Mouse (Mus musculus): ENCODE measurements around the gene Exoc3l. TPM values are rescaled to one million over a fixed set of nuclear protein-coding genes. Genes with fewer than 3 reads are reported as not detected.

Gene Exoc3l
- polyA plus RNA-seq, 1 experiment from 2014 or later, result 15.2 TPM

- Histone ChIP-seq H3K36me3 (peaks cover 88% of the 10 kb centered on the region), H3K9me3 (no peaks in the 10 kb centered on the region), H3K27me3 (ENCODE audit: insufficient read depth, poor library complexity, severe bottlenecking) (no peaks in the 10 kb centered on the region), H3K27ac (no peak overlapping the region), H3K4me3 (no peak overlapping the region), H3K4me1 (replicated peaks) (peaks cover 21% of the 10 kb centered on the region)
- 85% methylated on average over 15 of the region's 15 CpGs for WGBS
- no peak for DNase-seq (ENCODE audit: low spot score)
Measured at GRCm38 (mm10) chr8:105309142-105309847, 13.4 kb upstream of the Exoc3l start.

GRCm38 (mm10) chr8:105308428-105308827, 12.5 kb upstream of the Exoc3l start:
- Histone ChIP-seq H3K36me3 (peaks cover 88% of the 10 kb centered on the region), H3K27me3 (ENCODE audit: insufficient read depth, poor library complexity, severe bottlenecking) (no peaks in the 10 kb centered on the region), H3K27ac (no peak overlapping the region), H3K9me3 (no peaks in the 10 kb centered on the region), H3K4me3 (no peak overlapping the region), H3K4me1 (replicated peaks) (peaks cover 21% of the 10 kb centered on the region)
- DNase-seq (ENCODE audit: low spot score), result no peak
- WGBS, result 93% methylated on average over 10 of the region's 10 CpGs

GRCm38 (mm10) chr8:105307670-105308069, 11.8 kb upstream of the Exoc3l start:
- no peak for DNase-seq (ENCODE audit: low spot score)
- H3K4me1 ChIP-seq (replicated peaks), result peaks cover 21% of the 10 kb centered on the region
- H3K4me3 ChIP-seq, result no peak overlapping the region
- H3K9me3 ChIP-seq, result no peaks in the 10 kb centered on the region
- no peaks in the 10 kb centered on the region for H3K27me3 ChIP-seq (ENCODE audit: insufficient read depth, poor library complexity, severe bottlenecking)
- peaks cover 88% of the 10 kb centered on the region for H3K36me3 ChIP-seq
- WGBS, result 94% methylated on average over 13 of the region's 13 CpGs
- no peak overlapping the region for H3K27ac ChIP-seq

GRCm38 (mm10) chr8:105306146-105306691, 10.3 kb upstream of the Exoc3l start:
- Histone ChIP-seq H3K27me3 (ENCODE audit: insufficient read depth, poor library complexity, severe bottlenecking) (no peaks in the 10 kb centered on the region), H3K9me3 (no peaks in the 10 kb centered on the region), H3K4me1 (replicated peaks) (peaks cover 21% of the 10 kb centered on the region), H3K36me3 (peaks cover 88% of the 10 kb centered on the region), H3K27ac (peak overlapping the region; percentile 64), H3K4me3 (peak overlapping the region; percentile 38)
- DNase-seq (ENCODE audit: low spot score), result no peak
- 62% methylated on average over 5 of the region's 5 CpGs for WGBS

- Histone ChIP-seq H3K27me3 (ENCODE audit: insufficient read depth, poor library complexity, severe bottlenecking) (no peaks in the 10 kb centered on the region), H3K36me3 (peaks cover 88% of the 10 kb centered on the region), H3K4me1 (replicated peaks) (peaks cover 21% of the 10 kb centered on the region), H3K27ac (peak within 1 kb of the TSS; percentile 64), H3K4me3 (peak within 1 kb of the TSS; percentile 38), H3K9me3 (no peaks in the 10 kb centered on the region)
- WGBS, result 8% methylated on average over 29 of the region's 30 CpGs
- peak; percentile 51 for DNase-seq (ENCODE audit: low spot score)
Measured at GRCm38 (mm10) chr8:105305211-105306145, 9.6 kb upstream of the Exoc3l start, which contains the start of gene Elmo3. Elmo3 (plus strand) TSS chr8:105305601.

- no peak for DNase-seq (ENCODE audit: low spot score)
- H3K4me1 ChIP-seq (replicated peaks), result peaks cover 25% of the 10 kb centered on the region
- H3K4me3 ChIP-seq, result no peak overlapping the region
- H3K27me3 ChIP-seq (ENCODE audit: insufficient read depth, poor library complexity, severe bottlenecking), result no peaks in the 10 kb centered on the region
- 83% methylated on average over 9 of the region's 9 CpGs for WGBS
- H3K36me3 ChIP-seq, result peaks cover 88% of the 10 kb centered on the region
- H3K9me3 ChIP-seq, result no peaks in the 10 kb centered on the region
- no peak overlapping the region for H3K27ac ChIP-seq
Measured at GRCm38 (mm10) chr8:105304325-105305210, 8.7 kb upstream of the Exoc3l start.

GRCm38 (mm10) chr8:105303874-105304273, 8.0 kb upstream of the Exoc3l start:
- peaks cover 86% of the 10 kb centered on the region for H3K36me3 ChIP-seq
- no peaks in the 10 kb centered on the region for H3K27me3 ChIP-seq (ENCODE audit: insufficient read depth, poor library complexity, severe bottlenecking)
- no peak for DNase-seq (ENCODE audit: low spot score)
- peaks cover 28% of the 10 kb centered on the region for H3K4me1 ChIP-seq (replicated peaks)
- no peaks in the 10 kb centered on the region for H3K9me3 ChIP-seq
- H3K27ac ChIP-seq, result no peak overlapping the region
- H3K4me3 ChIP-seq, result no peak overlapping the region
- 91% methylated on average over 9 of the region's 9 CpGs for WGBS

- 88% methylated on average over 8 of the region's 8 CpGs for WGBS
- H3K9me3 ChIP-seq, result no peaks in the 10 kb centered on the region
- peaks cover 86% of the 10 kb centered on the region for H3K36me3 ChIP-seq
Measured at GRCm38 (mm10) chr8:105303396-105303795, 7.5 kb upstream of the Exoc3l start.

GRCm38 (mm10) chr8:105299962-105300361, 4.1 kb upstream of the Exoc3l start:
- 97% methylated on average over 8 of the region's 8 CpGs for WGBS
- Histone ChIP-seq H3K27ac (no peak overlapping the region), H3K4me3 (no peak overlapping the region), H3K9me3 (no peaks in the 10 kb centered on the region), H3K4me1 (replicated peaks) (peaks cover 32% of the 10 kb centered on the region), H3K27me3 (ENCODE audit: insufficient read depth, poor library complexity, severe bottlenecking) (0 out of 2 replicates have a peak, but pooled peaks cover 6% of the 10 kb centered on the region), H3K36me3 (peaks cover 66% of the 10 kb centered on the region)
- no peak for DNase-seq (ENCODE audit: low spot score)

More at GRCm38 (mm10) chr8:105303396-105303795, 7.5 kb upstream of the Exoc3l start:
- H3K4me3 ChIP-seq, result no peak overlapping the region
- H3K4me1 ChIP-seq (replicated peaks), result peaks cover 33% of the 10 kb centered on the region
- H3K27ac ChIP-seq, result no peak overlapping the region
- no peaks in the 10 kb centered on the region for H3K27me3 ChIP-seq (ENCODE audit: insufficient read depth, poor library complexity, severe bottlenecking)
- DNase-seq (ENCODE audit: low spot score), result no peak

- WGBS, result 66% methylated on average over 18 of the region's 18 CpGs
- H3K9me3 ChIP-seq, result no peaks in the 10 kb centered on the region
- H3K4me1 ChIP-seq (replicated peaks), result peaks cover 27% of the 10 kb centered on the region
- no peak for DNase-seq (ENCODE audit: low spot score)
- H3K4me3 ChIP-seq, result peak overlapping the region; percentile 82
- peaks cover 8% of the 10 kb centered on the region for H3K27me3 ChIP-seq (ENCODE audit: insufficient read depth, poor library complexity, severe bottlenecking)
- peaks cover 52% of the 10 kb centered on the region for H3K36me3 ChIP-seq
- peak overlapping the region; percentile 90 for H3K27ac ChIP-seq
Measured at GRCm38 (mm10) chr8:105298351-105299252, 2.7 kb upstream of the Exoc3l start.

- H3K9me3 ChIP-seq, result no peaks in the 10 kb centered on the region
- H3K4me3 ChIP-seq, result peak within 1 kb of the TSS; percentile 82
- peaks cover 17% of the 10 kb centered on the region for H3K27me3 ChIP-seq (ENCODE audit: insufficient read depth, poor library complexity, severe bottlenecking)
- peak; percentile 94 for DNase-seq (ENCODE audit: low spot score)
- peak within 1 kb of the TSS; percentile 90 for H3K27ac ChIP-seq
- WGBS, result under 1% methylated on average over 58 of the region's 58 CpGs
- H3K4me1 ChIP-seq (replicated peaks), result peaks cover 29% of the 10 kb centered on the region
- peaks cover 43% of the 10 kb centered on the region for H3K36me3 ChIP-seq
Measured at GRCm38 (mm10) chr8:105297511-105298192, 1.8 kb upstream of the Exoc3l start, which contains the start of gene E2f4. E2f4 (plus strand) TSS chr8:105297663.
